Mouse (Mus musculus) kidney, embryonic 14.5 days (tissue): ENCODE data around the gene Lrch3. TPM values are rescaled to one million over a fixed set of nuclear protein-coding genes. Genes with fewer than 3 reads are reported as not detected.

ENCODE experiments used
- polyA plus RNA-seq: library from polyadenylated mRNA; unstranded; fragments of >200 nt; fragmentation: Nextera tagmentation; extraction: Ambion mirVana; gene quantifications from 2 replicates; pipeline ENCODE4 v1.2.1, GENCODE M21; 2014

The Lrch3 gene
- polyA plus RNA-seq, 1 experiment from 2014 or later: 32.7 TPM

Other genes with a start within 250 kb of the Lrch3 start
- gene Muc4, start 178.2 kb upstream of the Lrch3 start, polyA plus RNA-seq: 0.27 TPM in 1 of 2 replicates, not detected in the other
- 2.3 and 3.3 TPM in 2 replicates for gene Muc20, start 116.7 kb upstream of the Lrch3 start, polyA plus RNA-seq
- not detected in 2 replicates for gene Smbd1, start 103.6 kb upstream of the Lrch3 start, polyA plus RNA-seq
- gene Fyttd1, start 36.6 kb upstream of the Lrch3 start, polyA plus RNA-seq: 119 and 155 TPM in 2 replicates
- 12.1 and 15.2 TPM in 2 replicates for gene Rubcn, start 36.3 kb upstream of the Lrch3 start, polyA plus RNA-seq
- 5.1 and 5.6 TPM in 2 replicates for gene Iqcg, start 142.1 kb downstream of the Lrch3 start, polyA plus RNA-seq
- gene Rpl35a, start 142.4 kb downstream of the Lrch3 start, polyA plus RNA-seq: 1,051 and 1,546 TPM in 2 replicates
- 1.5 and 5.0 TPM in 2 replicates for gene Lmln, start 148.4 kb downstream of the Lrch3 start, polyA plus RNA-seq